Mouse (Mus musculus): ENCODE data around the gene Mucl3. TPM values are rescaled to one million over a fixed set of nuclear protein-coding genes. Genes with fewer than 3 reads are reported as not detected.

The Mucl3 gene
- polyA plus RNA-seq, 1 experiment from 2014 or later, result 0.15 TPM

DNA sequence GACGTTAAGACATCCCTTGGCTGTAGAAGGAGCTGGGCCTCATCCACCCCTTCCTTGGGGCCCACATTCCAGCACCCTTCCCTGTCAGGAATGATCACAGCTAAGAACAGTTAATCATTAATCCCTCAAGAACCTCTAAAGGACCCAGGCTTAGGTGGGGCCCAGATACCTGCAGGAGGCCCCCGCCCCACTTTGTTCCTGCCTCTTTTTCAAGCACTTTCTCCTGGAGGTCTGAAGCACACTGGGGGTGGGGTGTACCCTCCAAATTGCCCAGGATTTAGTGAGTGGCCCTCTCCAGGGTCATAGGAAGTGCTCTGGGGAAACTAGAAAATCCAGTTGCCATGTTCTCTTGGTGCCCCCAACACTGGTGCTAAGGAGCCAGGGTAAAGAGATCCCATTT, 5.9 kb upstream of the Mucl3 start:
- Histone ChIP-seq H3K9ac (ENCODE audit: low read depth, low read length) (no peak overlapping the region), H3K9me3 (ENCODE audit: control insufficient read depth, low read length) (no peaks in the 10 kb centered on the region), H3K4me2 (replicated peaks; ENCODE audit: low read depth, low read length) (no peak overlapping the region), H3K27ac (ENCODE audit: low read depth, low read length) (peak overlapping the region; percentile 69; the same call in 1 of the 2 replicates), H3K4me3 (ENCODE audit: low read length) (no peak overlapping the region), H3K27me3 (ENCODE audit: control insufficient read depth, insufficient read depth, low read length) (no peaks in the 10 kb centered on the region), H3K36me3 (ENCODE audit: control insufficient read depth, insufficient read depth, low read length) (no peaks in the 10 kb centered on the region), H3K4me1 (ENCODE audit: control insufficient read depth, insufficient read depth, low read length) (0 out of 2 replicates have a peak, but pooled peaks cover 10% of the 10 kb centered on the region)
- WGBS, result 67% methylated on average over 2 of the region's 2 CpGs
- no peak; the same call in 1 of the 2 replicates for ATAC-seq (ENCODE audit: low FRiP score, low TSS enrichment)

DNA sequence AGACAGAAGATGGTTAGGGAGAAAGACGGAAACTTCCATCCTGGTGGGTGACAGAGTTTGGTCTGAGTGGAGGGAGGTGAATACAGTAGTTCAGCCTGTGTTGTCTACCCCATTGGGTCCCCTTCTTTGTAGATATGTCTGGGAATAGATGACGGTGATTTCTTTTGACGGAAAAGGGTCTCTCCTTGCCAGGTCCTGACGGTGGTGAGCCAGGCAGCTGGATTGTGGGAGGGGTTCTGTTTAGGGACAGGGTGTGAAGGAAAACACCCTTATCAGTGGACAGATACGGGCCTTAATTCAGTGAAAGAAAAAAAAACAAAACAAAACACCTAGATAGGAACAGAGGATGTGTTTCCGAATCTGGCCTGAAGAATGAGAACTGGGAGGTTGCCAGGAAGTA, 4.1 kb downstream of the Mucl3 start:
- ATAC-seq (ENCODE audit: low FRiP score, low TSS enrichment), result no peak
- no peak overlapping the region for H3K4me2 ChIP-seq (replicated peaks; ENCODE audit: low read depth, low read length)
- H3K9ac ChIP-seq (ENCODE audit: low read depth, low read length), result no peak overlapping the region
- H3K27me3 ChIP-seq (ENCODE audit: control insufficient read depth, insufficient read depth, low read length), result no peaks in the 10 kb centered on the region
- H3K9me3 ChIP-seq (ENCODE audit: control insufficient read depth, low read length), result no peaks in the 10 kb centered on the region
- H3K4me1 ChIP-seq (ENCODE audit: control insufficient read depth, insufficient read depth, low read length), result no peaks in the 10 kb centered on the region
- H3K27ac ChIP-seq (ENCODE audit: low read depth, low read length), result no peak overlapping the region
- no peak overlapping the region for H3K4me3 ChIP-seq (ENCODE audit: low read length)
- WGBS, result 81% methylated on average over 6 of the region's 6 CpGs
- H3K36me3 ChIP-seq (ENCODE audit: control insufficient read depth, insufficient read depth, low read length), result no peaks in the 10 kb centered on the region

DNA sequence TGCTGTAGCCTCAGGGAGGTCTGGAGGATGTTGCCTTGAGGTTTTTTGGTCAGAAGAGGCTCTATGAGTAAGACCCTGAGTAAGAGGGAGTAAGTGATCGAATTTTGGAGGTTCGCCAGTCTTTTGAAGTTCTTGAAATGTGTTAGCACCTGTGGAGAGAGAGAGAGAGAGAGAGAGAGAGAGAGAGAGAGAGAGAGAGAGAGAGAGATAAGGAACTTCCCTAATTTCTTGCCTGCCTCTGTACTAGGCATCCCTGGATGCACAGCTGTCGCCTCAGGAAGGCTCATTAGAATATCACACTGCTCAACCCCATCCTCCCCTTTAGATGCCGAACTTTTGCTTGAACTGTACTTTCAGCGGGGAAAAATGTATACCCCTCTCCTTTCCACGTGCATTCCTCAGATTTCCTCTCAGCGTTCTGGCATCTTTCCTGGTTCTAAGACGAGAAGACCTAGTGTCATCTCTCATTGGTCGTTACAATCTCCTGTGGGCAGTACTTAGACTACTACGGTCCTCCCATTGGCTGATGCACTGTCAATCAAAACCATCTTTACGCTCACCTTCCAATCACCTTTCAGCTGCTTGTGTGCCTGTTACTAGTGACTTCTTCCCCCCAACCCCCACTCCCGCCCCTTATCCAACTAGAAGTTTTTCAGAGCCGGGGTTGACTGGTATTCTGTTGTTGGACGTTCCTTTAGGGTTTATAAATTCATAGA, 4.9 kb downstream of the Mucl3 start:
- H3K4me3 ChIP-seq (ENCODE audit: low read length), result no peak overlapping the region

DNA sequence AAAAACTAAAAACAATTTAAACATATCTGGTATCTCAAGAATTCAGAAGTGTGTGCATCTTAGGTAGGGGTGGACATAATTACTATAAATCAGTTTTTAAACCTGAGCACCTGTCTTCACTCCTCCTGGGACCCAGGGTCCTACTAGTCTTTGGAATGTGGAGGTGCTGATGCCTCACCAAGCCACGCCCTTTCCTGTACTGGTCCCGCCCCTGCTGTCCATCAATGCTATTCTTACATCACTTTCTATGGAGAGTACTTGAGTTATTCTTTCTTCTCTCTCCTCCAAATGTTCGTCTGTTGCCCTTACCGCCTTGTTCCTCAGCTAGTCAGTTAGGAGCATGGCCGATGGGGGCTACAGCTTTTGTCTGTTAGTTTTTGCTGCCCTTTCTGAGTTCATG, 7.1 kb downstream of the Mucl3 start:
- H3K4me3 ChIP-seq (ENCODE audit: low read length), result no peak overlapping the region
- no peaks in the 10 kb centered on the region for H3K36me3 ChIP-seq (ENCODE audit: control insufficient read depth, insufficient read depth, low read length)
- no peak overlapping the region for H3K9ac ChIP-seq (ENCODE audit: low read depth, low read length)
- H3K27me3 ChIP-seq (ENCODE audit: control insufficient read depth, insufficient read depth, low read length), result no peaks in the 10 kb centered on the region
- peak overlapping the region; percentile 58; the same call in 1 of the 2 replicates for H3K4me2 ChIP-seq (replicated peaks; ENCODE audit: low read depth, low read length)
- H3K4me1 ChIP-seq (ENCODE audit: control insufficient read depth, insufficient read depth, low read length), result no peaks in the 10 kb centered on the region
- no peaks in the 10 kb centered on the region for H3K9me3 ChIP-seq (ENCODE audit: control insufficient read depth, low read length)
- WGBS, result 43% methylated on average over 5 of the region's 5 CpGs
- H3K27ac ChIP-seq (ENCODE audit: low read depth, low read length), result no peak overlapping the region
- no peak for ATAC-seq (ENCODE audit: low FRiP score, low TSS enrichment)

More for the DNA sequence above, 4.9 kb downstream of the Mucl3 start:
- no peaks in the 10 kb centered on the region for H3K27me3 ChIP-seq (ENCODE audit: control insufficient read depth, insufficient read depth, low read length)
- ATAC-seq (ENCODE audit: low FRiP score, low TSS enrichment), result peak; percentile 85
- no peak overlapping the region; the same call in 1 of the 2 replicates for H3K4me2 ChIP-seq (replicated peaks; ENCODE audit: low read depth, low read length)
- no peak overlapping the region for H3K27ac ChIP-seq (ENCODE audit: low read depth, low read length)
- no peak overlapping the region for H3K9ac ChIP-seq (ENCODE audit: low read depth, low read length)
- no peaks in the 10 kb centered on the region for H3K36me3 ChIP-seq (ENCODE audit: control insufficient read depth, insufficient read depth, low read length)
- no peaks in the 10 kb centered on the region for H3K9me3 ChIP-seq (ENCODE audit: control insufficient read depth, low read length)
- 21% methylated on average over 14 of the region's 14 CpGs for WGBS
- H3K4me1 ChIP-seq (ENCODE audit: control insufficient read depth, insufficient read depth, low read length), result no peaks in the 10 kb centered on the region

DNA sequence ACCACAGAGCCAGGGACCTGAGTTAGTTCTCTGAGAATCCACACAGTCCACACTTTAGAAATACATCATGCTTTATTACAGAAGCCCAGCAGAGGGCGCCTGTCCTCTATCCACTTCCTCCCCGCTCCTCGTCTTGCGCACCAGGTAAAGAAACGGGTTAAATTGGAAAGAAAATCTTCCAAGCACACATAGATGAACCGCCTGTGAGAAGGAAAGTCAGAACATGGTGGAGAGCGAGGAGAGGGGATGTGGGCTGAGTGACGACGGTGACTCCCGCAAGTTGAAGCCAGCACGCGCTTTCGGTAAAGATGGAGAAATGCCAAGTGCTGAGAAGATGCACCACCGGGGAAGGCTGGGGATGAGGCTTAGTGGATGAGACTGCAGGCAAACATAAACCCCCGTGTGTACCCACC, 7.8 kb downstream of the Mucl3 start:
- Histone ChIP-seq H3K4me1 (ENCODE audit: control insufficient read depth, insufficient read depth, low read length) (no peaks in the 10 kb centered on the region), H3K4me2 (replicated peaks; ENCODE audit: low read depth, low read length) (peak overlapping the region; percentile 58), H3K9me3 (ENCODE audit: control insufficient read depth, low read length) (no peaks in the 10 kb centered on the region), H3K27ac (ENCODE audit: low read depth, low read length) (no peak overlapping the region), H3K4me3 (ENCODE audit: low read length) (peak overlapping the region; percentile 37), H3K36me3 (ENCODE audit: control insufficient read depth, insufficient read depth, low read length) (no peaks in the 10 kb centered on the region), H3K27me3 (ENCODE audit: control insufficient read depth, insufficient read depth, low read length) (no peaks in the 10 kb centered on the region), H3K9ac (ENCODE audit: low read depth, low read length) (peak overlapping the region; percentile 37; the same call in 1 of the 2 replicates)
- peak; percentile 58 for ATAC-seq (ENCODE audit: low FRiP score, low TSS enrichment)
- WGBS, result 1% methylated on average over 15 of the region's 15 CpGs

DNA sequence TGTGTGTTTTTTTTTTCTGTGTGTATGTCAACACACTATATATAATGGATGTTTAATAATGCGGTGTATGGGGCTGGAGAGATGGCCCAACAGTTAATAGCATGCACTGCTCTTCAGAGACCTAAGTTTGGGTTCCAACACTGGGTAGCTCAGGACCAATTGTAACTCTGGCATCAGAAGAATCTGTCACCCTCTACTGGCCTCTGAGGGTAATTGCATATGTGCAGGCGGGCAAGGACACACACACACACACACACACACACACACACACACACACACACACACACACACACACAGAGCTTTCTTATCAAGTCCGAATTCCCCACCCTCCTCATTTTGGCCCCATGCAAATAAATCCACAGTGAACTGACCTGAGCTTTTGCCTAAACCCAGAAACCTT, 8.3 kb downstream of the Mucl3 start:
- Histone ChIP-seq H3K27ac (ENCODE audit: low read depth, low read length) (no peak overlapping the region), H3K9me3 (ENCODE audit: control insufficient read depth, low read length) (no peaks in the 10 kb centered on the region), H3K36me3 (ENCODE audit: control insufficient read depth, insufficient read depth, low read length) (no peaks in the 10 kb centered on the region), H3K9ac (ENCODE audit: low read depth, low read length) (no peak overlapping the region), H3K4me1 (ENCODE audit: control insufficient read depth, insufficient read depth, low read length) (no peaks in the 10 kb centered on the region), H3K4me3 (ENCODE audit: low read length) (no peak overlapping the region), H3K27me3 (ENCODE audit: control insufficient read depth, insufficient read depth, low read length) (no peaks in the 10 kb centered on the region), H3K4me2 (replicated peaks; ENCODE audit: low read depth, low read length) (no peak overlapping the region)
- 79% methylated on average over 3 of the region's 3 CpGs for WGBS
- ATAC-seq (ENCODE audit: low FRiP score, low TSS enrichment), result no peak

DNA sequence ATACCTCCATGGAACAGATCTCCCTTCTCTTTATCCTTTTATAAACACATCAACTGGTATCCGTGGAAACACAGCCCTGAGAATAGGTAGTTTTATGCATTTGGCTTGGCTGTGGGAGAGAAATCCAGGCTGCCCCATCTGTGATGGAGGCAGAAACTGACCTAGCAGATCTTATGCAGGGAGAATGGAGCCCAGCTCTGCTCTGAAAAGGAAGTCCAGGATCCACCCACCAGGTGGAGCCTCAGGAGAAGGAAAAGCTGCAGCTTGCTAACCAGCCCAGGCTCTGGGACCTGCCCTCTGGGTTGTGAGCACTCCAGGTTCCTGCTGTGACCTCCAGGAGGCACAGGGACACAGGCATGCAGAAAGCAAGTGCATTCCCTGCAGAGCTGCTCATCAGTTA, 9.5 kb downstream of the Mucl3 start:
- 44% methylated on average over 1 of the region's 1 CpGs for WGBS
- no peak overlapping the region for H3K9ac ChIP-seq (ENCODE audit: low read depth, low read length)
- no peaks in the 10 kb centered on the region for H3K4me1 ChIP-seq (ENCODE audit: control insufficient read depth, insufficient read depth, low read length)
- no peak overlapping the region for H3K4me3 ChIP-seq (ENCODE audit: low read length)
- H3K36me3 ChIP-seq (ENCODE audit: control insufficient read depth, insufficient read depth, low read length), result no peaks in the 10 kb centered on the region
- ATAC-seq (ENCODE audit: low FRiP score, low TSS enrichment), result no peak
- no peak overlapping the region for H3K4me2 ChIP-seq (replicated peaks; ENCODE audit: low read depth, low read length)
- no peak overlapping the region for H3K27ac ChIP-seq (ENCODE audit: low read depth, low read length)
- H3K27me3 ChIP-seq (ENCODE audit: control insufficient read depth, insufficient read depth, low read length), result no peaks in the 10 kb centered on the region
- H3K9me3 ChIP-seq (ENCODE audit: control insufficient read depth, low read length), result no peaks in the 10 kb centered on the region

DNA sequence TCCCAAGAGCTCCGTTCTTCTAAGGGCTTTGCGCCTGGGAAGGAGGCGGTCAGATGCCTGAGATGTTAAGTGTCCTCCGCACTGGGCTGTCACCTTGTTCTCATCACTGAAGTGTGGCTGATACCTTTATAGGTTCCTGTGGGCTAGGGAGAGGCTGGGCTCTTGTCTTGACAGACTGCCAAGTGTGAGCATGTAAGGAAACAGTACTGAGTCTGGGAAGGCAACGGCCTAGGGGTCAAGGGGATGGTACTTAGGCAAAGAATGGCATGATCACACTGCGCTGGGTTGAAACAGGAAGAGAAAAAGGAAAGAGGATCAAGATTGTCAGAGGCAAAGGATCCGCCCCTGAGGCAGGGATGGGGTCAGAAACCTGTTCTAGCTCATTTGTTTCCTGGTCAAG, 17.0 kb downstream of the Mucl3 start, which contains the start of gene Gm9573:
Gene Gm9573, minus strand, starts transcription at position 101 of the 400 bp plus-strand sequence.
- Histone ChIP-seq H3K9ac (ENCODE audit: low read depth, low read length) (no peak within 1 kb of the TSS), H3K4me2 (replicated peaks; ENCODE audit: low read depth, low read length) (no peak within 1 kb of the TSS), H3K9me3 (ENCODE audit: control insufficient read depth, low read length) (no peaks in the 10 kb centered on the region), H3K27me3 (ENCODE audit: control insufficient read depth, insufficient read depth, low read length) (no peaks in the 10 kb centered on the region), H3K36me3 (ENCODE audit: control insufficient read depth, insufficient read depth, low read length) (no peaks in the 10 kb centered on the region), H3K27ac (ENCODE audit: low read depth, low read length) (no peak within 1 kb of the TSS), H3K4me3 (ENCODE audit: low read length) (no peak within 1 kb of the TSS), H3K4me1 (ENCODE audit: control insufficient read depth, insufficient read depth, low read length) (no peaks in the 10 kb centered on the region)
- WGBS, result 89% methylated on average over 7 of the region's 7 CpGs
- no peak for ATAC-seq (ENCODE audit: low FRiP score, low TSS enrichment)

DNA sequence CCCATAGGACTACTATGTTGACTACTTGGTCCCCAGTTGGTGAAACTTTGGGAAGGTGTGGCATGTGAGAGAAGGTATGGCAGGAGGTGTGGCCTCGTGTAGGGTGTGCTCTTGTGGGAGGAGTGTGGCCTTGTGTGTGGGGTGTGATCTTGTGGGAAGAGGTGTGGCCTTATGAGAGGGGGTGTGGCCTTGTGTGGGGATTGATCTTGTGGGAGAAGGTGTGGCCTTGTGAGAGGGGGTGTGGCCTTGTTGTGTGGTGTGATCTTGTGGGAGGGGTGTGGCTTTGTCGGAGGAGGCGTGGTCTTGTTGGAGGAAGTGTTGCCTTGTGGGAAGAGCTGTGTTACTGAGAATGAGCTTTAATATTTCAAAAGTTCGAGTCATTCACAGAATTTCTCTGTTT, 26.4 kb downstream of the Mucl3 start:
- Histone ChIP-seq H3K4me1 (ENCODE audit: control insufficient read depth, insufficient read depth, low read length) (no peaks in the 10 kb centered on the region), H3K27ac (ENCODE audit: low read depth, low read length) (no peak overlapping the region), H3K9me3 (ENCODE audit: control insufficient read depth, low read length) (no peaks in the 10 kb centered on the region), H3K36me3 (ENCODE audit: control insufficient read depth, insufficient read depth, low read length) (no peaks in the 10 kb centered on the region), H3K4me2 (replicated peaks; ENCODE audit: low read depth, low read length) (no peak overlapping the region), H3K4me3 (ENCODE audit: low read length) (no peak overlapping the region), H3K27me3 (ENCODE audit: control insufficient read depth, insufficient read depth, low read length) (no peaks in the 10 kb centered on the region), H3K9ac (ENCODE audit: low read depth, low read length) (no peak overlapping the region)
- WGBS, result 76% methylated on average over 4 of the region's 4 CpGs
- ATAC-seq (ENCODE audit: low FRiP score, low TSS enrichment), result no peak
